Mouse (Mus musculus): Measurements from ENCODE around the gene Prss33.

Gene Prss33

DNA sequence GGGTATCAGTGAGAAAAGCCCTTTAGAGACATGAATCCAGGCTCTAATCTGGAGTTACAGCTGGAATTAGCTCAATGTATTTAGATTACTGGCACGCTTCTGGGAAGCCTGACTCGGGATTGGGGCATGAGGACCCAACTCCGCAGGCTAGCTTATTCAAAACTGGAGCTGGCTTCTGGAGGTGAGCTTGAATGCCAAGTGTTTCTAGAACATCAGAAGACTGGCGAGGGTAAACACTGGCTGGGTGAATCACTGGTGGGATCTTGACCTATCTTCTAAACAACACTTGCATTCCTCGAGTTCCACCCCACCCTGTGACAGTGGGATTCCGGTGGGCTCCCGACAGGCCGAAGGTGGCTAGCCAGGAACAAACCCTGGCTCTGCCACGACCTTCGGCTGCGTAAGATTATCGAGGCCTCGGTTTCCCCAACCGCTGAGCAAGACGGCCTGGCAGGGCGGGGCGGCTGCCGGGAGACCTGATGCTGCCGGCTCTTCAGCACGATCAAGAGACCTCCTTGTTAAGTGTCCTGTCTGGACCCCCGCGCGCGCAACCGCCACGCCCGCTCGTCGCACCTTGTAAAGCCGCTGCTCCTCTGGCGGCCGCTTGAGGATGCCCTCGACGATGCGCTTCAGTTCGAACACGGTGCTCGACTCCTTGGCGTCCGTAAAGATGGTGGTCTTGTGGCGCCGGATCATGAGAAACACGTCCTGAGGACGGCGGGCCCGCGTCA, 7.4 kb downstream of the Prss33 start:
- peak; percentile 55 to 65 for DNase-seq (ENCODE audit: low spot score in 2 of 2)

DNA sequence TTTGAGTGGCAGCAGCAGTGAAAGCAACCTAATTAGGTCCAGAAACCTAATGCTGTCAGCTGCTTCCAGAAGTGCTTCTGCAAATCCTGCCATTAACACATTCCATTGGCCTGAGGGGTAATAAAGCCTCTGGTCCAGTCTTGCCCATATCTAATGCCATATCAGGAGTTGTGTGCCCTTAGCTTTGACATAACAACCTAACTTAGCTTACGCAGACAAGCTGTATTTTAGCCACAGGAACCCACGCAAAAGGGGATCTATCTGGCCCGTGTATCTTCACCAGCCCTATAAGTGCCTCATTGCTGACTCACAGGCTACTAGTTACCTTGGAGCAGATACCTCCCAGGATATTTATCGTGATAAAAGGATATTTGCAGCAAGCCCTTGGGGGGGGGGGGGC, 10.3 kb downstream of the Prss33 start:
- DNase-seq (ENCODE audit: low spot score in 2 of 2) = no peak

- no peak for DNase-seq (ENCODE audit: low spot score in 2 of 2)
Measured at GRCm38 (mm10) chr17:23823614-23824013, 12.2 kb downstream of the Prss33 start.

DNA sequence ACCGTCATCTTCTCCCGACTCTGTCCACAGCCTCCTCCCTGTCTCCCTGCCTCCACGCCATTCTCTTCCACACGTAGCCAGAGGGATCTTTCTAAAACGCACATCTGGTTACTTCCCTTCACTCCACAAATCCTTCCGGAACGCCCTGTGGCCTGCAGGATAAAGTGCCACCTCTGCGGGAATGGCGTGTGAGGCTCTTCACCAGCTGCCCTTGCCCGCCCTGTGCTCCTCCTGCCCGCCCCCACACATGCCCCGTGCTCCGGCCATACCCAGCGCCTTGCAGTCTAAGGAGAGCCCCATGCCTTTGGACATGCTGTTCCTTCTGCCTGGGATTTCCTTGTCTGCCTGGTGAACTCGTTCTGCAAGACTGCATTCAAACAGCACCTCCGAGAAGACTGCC, 12.8 kb downstream of the Prss33 start:
- no peak for DNase-seq (ENCODE audit: low spot score in 2 of 2)

DNA sequence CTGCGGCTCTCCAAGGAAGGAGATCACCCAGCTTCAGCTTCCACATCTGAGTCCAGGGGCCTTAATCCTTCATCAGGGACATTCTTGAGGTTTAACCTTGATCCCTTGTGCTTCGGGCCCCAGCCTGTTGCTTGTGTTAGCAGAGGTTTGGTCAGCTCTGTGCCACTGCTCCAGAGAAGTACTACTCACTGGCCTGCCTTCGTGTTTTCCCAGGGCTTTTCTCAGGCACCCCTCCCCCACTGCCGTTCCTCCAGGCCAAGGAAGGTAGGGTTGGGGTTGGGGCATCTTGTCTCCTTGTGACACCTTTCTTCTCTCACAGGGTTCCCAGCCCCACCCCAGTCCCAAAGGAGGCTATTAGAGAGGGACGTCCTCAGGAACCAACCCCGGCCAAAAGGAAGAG, 13.8 kb downstream of the Prss33 start:
- DNase-seq (ENCODE audit: low spot score in 2 of 2) = no peak

GRCm38 (mm10) chr17:23820731-23821130, 15.1 kb downstream of the Prss33 start:
- DNase-seq (ENCODE audit: low spot score in 2 of 2) = no peak

DNA sequence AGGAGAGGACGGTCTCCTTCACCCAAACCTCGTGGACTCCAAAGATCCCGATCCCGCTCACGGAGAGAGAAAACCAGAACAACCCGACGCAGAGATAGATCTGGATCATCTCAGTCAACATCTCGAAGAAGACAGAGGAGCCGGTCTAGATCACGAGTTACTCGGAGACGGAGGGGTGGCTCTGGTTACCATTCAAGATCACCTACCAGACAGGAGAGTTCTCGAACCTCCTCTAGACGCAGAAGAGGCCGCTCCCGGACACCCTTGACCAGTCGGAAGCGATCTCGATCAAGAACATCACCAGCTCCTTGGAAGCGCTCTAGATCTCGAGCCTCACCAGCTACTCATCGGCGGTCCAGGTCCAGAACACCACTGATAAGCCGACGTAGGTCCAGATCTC, 16.6 kb downstream of the Prss33 start:
- no peak for DNase-seq (ENCODE audit: low spot score in 2 of 2)

- DNase-seq (ENCODE audit: low spot score in 2 of 2) = no peak
Measured at GRCm38 (mm10) chr17:23818579-23818978, 17.3 kb downstream of the Prss33 start.

GRCm38 (mm10) chr17:23815641-23816040, 20.2 kb downstream of the Prss33 start:
- DNase-seq (ENCODE audit: low spot score in 2 of 2) = no peak

DNA sequence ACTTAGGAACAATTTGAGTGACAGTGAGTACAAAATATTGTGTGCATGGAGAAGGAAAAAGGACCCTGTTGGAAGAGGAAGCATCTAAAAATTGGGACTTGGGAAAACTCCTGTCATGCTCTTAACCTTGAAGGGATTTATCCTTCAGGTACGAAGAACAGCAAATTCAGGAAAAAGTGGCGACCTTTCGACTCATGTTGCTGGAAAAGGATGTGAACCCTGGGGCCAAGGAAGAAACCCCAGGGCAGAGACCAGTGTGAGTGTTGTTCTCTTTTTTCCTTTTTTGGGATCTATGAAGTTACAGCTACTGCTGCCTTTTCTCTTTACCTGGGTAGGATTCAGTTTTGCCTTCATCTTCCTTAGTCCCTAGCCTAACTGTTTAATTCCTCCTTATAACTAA, 27.9 kb downstream of the Prss33 start:
- no peak for DNase-seq (ENCODE audit: low spot score in 2 of 2)

DNA sequence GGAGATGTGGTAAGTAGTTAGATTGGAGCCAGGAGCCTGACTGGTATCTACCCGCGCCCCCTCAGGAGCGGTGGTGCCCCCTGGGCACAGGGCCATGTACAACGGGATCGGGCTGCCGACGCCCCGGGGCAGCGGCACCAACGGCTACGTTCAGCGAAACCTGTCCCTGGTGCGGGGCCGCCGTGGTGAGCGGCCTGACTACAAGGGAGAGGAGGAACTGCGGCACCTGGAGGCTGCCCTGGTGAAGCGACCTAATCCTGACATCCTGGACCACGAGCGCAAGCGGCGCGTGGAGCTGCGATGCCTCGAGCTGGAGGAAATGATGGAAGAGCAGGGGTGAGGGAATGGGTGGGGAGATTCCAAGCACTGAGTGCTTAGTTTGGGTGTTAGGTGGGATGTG, 29.0 kb downstream of the Prss33 start:
- peak in 1 of 2 experiments; percentile 38 for DNase-seq (ENCODE audit: low spot score in 2 of 2)

GRCm38 (mm10) chr17:23804426-23805085, 31.3 kb downstream of the Prss33 start:
- no peak for DNase-seq (ENCODE audit: low spot score in 2 of 2)

DNA sequence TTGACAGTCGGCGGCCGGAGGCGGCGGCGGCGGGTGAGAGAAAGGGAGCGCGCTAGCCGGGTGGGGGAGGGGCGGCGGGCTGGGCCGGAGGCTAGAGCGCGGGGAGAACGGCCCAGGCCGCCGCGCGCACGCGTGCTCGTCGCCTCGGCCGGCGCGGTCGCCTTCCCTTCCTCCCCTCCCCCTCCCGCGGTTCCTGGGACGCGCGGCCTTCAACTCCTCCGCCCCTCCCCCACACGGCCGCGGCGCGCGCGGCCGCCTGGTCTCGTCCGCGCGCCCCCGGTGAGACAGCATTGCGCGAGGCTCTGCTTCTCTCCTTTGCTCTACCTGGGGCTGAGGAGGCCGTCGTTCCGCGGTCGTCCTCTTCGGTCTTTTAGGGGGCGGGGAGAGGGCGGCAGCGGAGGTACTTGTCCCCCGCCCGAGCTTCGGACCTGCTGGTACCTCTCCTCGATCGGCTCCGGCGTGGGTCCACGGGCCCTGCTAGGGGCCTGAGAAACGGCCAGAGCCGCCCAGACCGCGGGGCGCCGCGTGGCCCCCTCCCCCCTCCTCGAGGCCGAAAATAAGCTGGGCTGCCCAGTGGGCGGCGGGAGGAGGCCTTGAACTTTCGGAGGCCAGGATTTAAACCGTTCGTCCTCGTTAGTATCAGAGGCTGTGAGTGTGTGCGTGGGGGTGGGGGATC, 32.4 kb downstream of the Prss33 start:
- DNase-seq (ENCODE audit: low spot score in 2 of 2) = peak in 1 of 2 experiments; percentile 31

- DNase-seq (ENCODE audit: low spot score in 2 of 2) = peak; percentile 98 to 99
Measured at GRCm38 (mm10) chr17:23802746-23803365, 33.0 kb downstream of the Prss33 start.

DNA sequence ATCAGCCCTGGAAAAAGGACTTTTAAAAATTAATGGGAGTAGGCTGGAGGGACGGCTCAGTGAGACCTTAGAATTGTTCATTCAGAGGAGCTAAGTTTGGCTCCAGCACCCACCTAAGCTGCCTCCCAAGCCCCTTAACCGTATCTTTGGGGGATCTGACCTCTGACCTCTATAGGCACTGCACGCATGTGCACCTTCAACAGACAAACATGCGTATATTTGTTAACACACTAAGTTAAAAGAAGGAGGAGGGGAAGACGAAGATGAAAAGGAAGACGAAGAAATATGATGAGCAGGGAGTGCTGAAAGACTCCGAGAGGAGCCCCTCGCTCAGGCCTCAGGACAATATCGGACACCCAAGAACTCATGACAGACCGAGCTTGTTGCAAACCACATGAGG, 34.2 kb downstream of the Prss33 start:
- no peak for DNase-seq (ENCODE audit: low spot score in 2 of 2)

DNA sequence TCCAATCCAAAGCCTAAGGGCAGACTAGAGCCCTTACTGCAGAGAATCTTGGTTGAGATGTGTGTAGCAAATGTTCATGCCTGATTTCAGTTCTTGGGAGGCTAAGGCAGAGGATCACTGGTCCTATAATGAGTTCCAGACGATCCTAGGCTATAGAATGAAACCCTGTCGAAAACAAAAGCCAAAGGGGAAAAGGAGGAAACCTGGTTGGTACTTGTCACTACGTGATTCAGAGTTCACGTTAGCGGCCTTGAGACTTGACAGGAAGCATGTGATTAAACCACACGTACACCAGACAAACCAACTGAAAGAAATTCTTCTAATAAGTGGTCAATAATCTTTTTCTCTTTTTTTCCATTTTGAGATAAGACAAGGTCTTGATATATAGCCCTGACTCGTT, 38.5 kb downstream of the Prss33 start:
- no peak for DNase-seq (ENCODE audit: low spot score in 2 of 2)

- DNase-seq (ENCODE audit: low spot score in 2 of 2) = no peak
Measured at GRCm38 (mm10) chr17:23795323-23795722, 40.5 kb downstream of the Prss33 start.

DNA sequence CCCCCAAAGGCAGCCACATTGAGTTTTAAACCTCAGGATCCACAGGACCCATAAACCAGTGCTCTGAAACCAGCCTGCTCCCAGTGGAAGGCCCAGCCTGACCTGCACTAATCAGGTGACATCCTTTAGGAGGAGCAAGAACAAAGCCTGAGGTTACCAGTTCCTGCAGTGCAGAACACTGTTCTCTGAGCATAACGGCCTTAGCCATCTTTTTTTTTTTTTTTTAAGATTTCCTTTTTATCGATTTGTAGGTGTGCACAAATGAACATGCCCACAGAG, 44.8 kb downstream of the Prss33 start:
- no peak for DNase-seq (ENCODE audit: low spot score in 2 of 2)

GRCm38 (mm10) chr17:23790269-23791078, 45.4 kb downstream of the Prss33 start, which contains the start of gene Srrm2:
Gene Srrm2, plus strand, starts transcription at chr17:23790532.
- peak; percentile 49 to 54 for DNase-seq (ENCODE audit: low spot score in 2 of 2)

- DNase-seq (ENCODE audit: low spot score in 2 of 2) = no peak
Measured at GRCm38 (mm10) chr17:23789749-23790268, 46.0 kb downstream of the Prss33 start.

- no peak for DNase-seq (ENCODE audit: low spot score in 2 of 2)
Measured at GRCm38 (mm10) chr17:23788973-23789372, 46.9 kb downstream of the Prss33 start.

Measured in frontal cortex, postnatal 36 days (tissue).